Mouse (Mus musculus): Measurements from ENCODE around the gene Fgf4.
"Not testable (repeated sequence)": the region's sequence is repeated elsewhere in the genome, so short reads cannot be mapped to it uniquely, and the experiment has no call there.

Gene Fgf4

GRCm38 (mm10) chr7:144867602-144868001, 20.4 kb downstream of the Fgf4 start:
- DNase-seq: no peak

GRCm38 (mm10) chr7:144872420-144872819, 25.3 kb downstream of the Fgf4 start:
- DNase-seq: no peak

GRCm38 (mm10) chr7:144873160-144873559, 26.0 kb downstream of the Fgf4 start:
- DNase-seq: no peak

GRCm38 (mm10) chr7:144874226-144874625, 27.1 kb downstream of the Fgf4 start:
- no peak for DNase-seq

GRCm38 (mm10) chr7:144878401-144878800, 31.2 kb downstream of the Fgf4 start:
- DNase-seq: no peak

- peak; percentile 37 for DNase-seq
Observed at GRCm38 (mm10) chr7:144883106-144883505, 35.9 kb downstream of the Fgf4 start.

- no peak for DNase-seq
Observed at GRCm38 (mm10) chr7:144887672-144888071, 40.5 kb downstream of the Fgf4 start.

GRCm38 (mm10) chr7:144888564-144889299, 41.6 kb downstream of the Fgf4 start:
- DNase-seq: peak; percentile 41

- DNase-seq: not testable (repeated sequence)
Observed at GRCm38 (mm10) chr7:144890661-144891060, 43.5 kb downstream of the Fgf4 start.

GRCm38 (mm10) chr7:144891863-144892262, 44.7 kb downstream of the Fgf4 start:
- no peak for DNase-seq

GRCm38 (mm10) chr7:144892322-144892721, 45.2 kb downstream of the Fgf4 start:
- DNase-seq: no peak

GRCm38 (mm10) chr7:144894191-144894590, 47.0 kb downstream of the Fgf4 start:
- peak; percentile 80 for DNase-seq

- DNase-seq: no peak
Observed at GRCm38 (mm10) chr7:144894706-144895105, 47.5 kb downstream of the Fgf4 start.

GRCm38 (mm10) chr7:144895305-144896111, 48.3 kb downstream of the Fgf4 start:
- DNase-seq: peak; percentile 91

GRCm38 (mm10) chr7:144896294-144897218, 49.4 kb downstream of the Fgf4 start, which contains the start of gene Fgf15:
Fgf15 (plus strand) TSS chr7:144896531.
- DNase-seq: peak; percentile 58

GRCm38 (mm10) chr7:144898506-144898905, 51.3 kb downstream of the Fgf4 start:
- DNase-seq: no peak

GRCm38 (mm10) chr7:144905514-144905913, 58.3 kb downstream of the Fgf4 start:
- not testable (repeated sequence) for DNase-seq

- DNase-seq: peak; percentile 88
Observed at GRCm38 (mm10) chr7:144906708-144907397, 59.7 kb downstream of the Fgf4 start.

- peak; percentile 61 for DNase-seq
Observed at GRCm38 (mm10) chr7:144907793-144908192, 60.6 kb downstream of the Fgf4 start.

- DNase-seq: no peak
Observed at GRCm38 (mm10) chr7:144908705-144909104, 61.5 kb downstream of the Fgf4 start.

GRCm38 (mm10) chr7:144911121-144911520, 64.0 kb downstream of the Fgf4 start:
- no peak for DNase-seq

- DNase-seq: no peak
Observed at GRCm38 (mm10) chr7:144912897-144913296, 65.7 kb downstream of the Fgf4 start.

All from embryo, embryonic 11 days (tissue).